Mouse (Mus musculus) bone marrow macrophage, adult 2 months (primary cell): ENCODE measurements around the gene Uba52.

Experiments
- CTCF ChIP-seq: IDR thresholded peaks from 2 replicates; pipeline ENCODE4 v1.5.1; 2012; ENCODE audit warnings: low read depth, mild to moderate bottlenecking, low read length, moderate library complexity
- POLR2A ChIP-seq: IDR thresholded peaks from 2 replicates; pipeline ENCODE4 v1.6.1; 2012; ENCODE audit warnings: mild to moderate bottlenecking, low read depth, low read length, borderline replicate concordance

DNA sequence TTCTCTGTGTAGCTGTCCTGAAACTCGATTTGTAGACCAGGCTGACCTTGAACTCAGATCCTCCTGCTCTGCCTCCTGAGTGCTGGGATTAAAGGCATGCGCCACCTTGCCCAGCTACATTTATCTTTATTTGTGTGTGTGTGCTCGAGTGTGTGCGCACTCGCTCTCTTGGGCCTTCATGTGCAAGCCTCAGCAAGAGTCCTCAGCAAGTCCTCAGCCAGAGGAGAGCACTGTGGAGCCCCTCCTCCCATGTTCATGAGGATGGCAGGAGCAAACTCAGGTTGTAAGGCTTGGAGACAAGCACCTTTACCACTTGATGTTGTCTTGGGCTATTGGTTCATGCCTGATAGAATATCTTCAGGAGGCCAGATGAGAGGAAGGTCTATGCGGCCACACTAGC lies 37.2 kb upstream of the Uba52 start:
- no peak for TF ChIP-seq CTCF
- TF ChIP-seq POLR2A, result no peak
